Mouse (Mus musculus): ENCODE data around the gene Pik3c2a. TPM values are rescaled to one million over a fixed set of nuclear protein-coding genes. Genes with fewer than 3 reads are reported as not detected.

Pik3c2a gene
- polyA plus RNA-seq, 1 experiment from 2014 or later, result 24.2 TPM

DNA sequence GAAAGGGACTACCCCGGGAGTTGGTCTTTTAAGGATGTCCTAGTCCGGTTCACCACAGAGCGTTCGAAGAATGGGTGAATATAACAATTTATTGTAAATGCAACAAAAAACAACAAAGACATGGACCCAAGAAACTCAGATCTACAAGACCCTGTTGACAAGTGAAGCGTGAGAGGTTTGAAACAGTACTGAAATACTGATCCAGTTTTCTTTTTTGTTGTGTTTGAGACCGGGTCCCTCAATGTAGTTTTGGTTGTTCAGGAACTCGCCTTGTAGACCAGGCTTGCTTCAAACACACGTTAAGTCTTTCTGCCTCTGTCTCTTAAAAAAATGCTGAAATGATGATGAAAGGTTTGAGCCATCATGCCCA, 108.6 kb downstream of the Pik3c2a start:
- H3K27ac ChIP-seq (replicated peaks in 1 of 2; ENCODE audit: control insufficient read depth in 1 of 2, insufficient read depth in 1 of 2, low read depth in 2 of 2, low read length in 2 of 2), result 0 out of 4 replicates have a peak overlapping the region, but pooled peaks of 1 of the 2 experiments have one; percentile 19
- peak overlapping the region; percentile 73 for H3K4me2 ChIP-seq (ENCODE audit: low read length)
- H3K9ac ChIP-seq (ENCODE audit: low read length), result peak overlapping the region; percentile 92
- no peaks in the 10 kb centered on the region for H3K9me3 ChIP-seq (ENCODE audit: control insufficient read depth, low read length)
- H3K27me3 ChIP-seq (ENCODE audit: control insufficient read depth, insufficient read depth, low read length), result no peaks in the 10 kb centered on the region
- peaks cover 4 to 17% of the 10 kb centered on the region in 2 experiments for H3K4me1 ChIP-seq (ENCODE audit: control insufficient read depth in 2 of 2, insufficient read depth in 2 of 2, low read length in 2 of 2)
- peak overlapping the region; percentile 71 to 94 for H3K4me3 ChIP-seq (ENCODE audit: control insufficient read depth in 1 of 2, insufficient read depth in 1 of 2, low read depth in 1 of 2, low read length in 2 of 2)
- peaks cover 50% of the 10 kb centered on the region for H3K36me3 ChIP-seq (ENCODE audit: control insufficient read depth, insufficient read depth, low read length)
- ATAC-seq (ENCODE audit: insufficient number of reproducible peaks, insufficient read depth, low FRiP score, low read depth), result no peak
- WGBS, result 12% methylated on average over 8 of the region's 8 CpGs

DNA sequence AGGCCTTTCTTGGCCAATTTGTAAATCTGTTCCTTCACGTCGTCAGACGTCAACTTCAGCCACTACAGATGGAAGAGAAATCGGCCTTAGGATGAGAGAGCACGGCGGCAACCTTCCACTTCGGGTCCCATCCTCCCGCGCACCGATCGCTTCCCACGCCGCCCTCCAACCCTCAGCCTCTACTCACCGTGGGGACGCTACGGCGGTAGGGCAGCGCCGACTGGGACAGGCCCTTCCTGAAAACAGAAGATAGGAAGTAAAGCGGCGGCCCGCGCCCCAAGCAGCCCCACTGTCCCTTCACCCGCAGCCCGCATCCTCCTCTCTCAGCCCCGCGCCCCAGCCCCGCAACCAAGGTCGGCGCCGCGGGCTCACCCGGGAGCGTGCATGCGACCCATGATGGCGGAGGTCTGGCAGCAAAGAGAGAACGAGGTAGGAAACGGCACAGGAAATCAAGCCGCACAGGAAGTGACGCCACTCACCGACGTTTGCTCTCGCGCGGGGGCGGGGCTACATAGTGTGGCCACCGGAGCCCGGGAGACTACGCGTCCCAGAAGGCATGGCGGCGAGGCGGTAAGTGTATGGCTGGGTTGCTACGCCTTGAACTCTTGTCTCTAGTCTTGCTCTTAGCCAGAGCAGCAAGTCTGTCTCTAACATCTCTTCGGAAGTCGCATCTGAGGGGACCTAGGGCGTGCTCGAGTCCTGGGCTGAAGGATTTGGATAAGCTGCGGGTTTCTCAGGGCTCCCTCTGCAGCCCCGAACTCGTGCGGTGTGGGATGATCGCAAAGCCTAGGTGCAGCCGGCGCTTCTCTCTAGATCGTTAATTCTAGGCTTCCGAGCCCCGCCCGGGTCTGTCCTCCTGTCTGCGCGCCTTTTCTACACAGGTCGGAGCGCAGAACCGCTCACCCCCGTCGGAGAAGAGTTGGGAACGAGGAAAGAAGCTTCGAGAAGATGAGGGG, 109.3 kb downstream of the Pik3c2a start, which contains the start of gene Rps13:
TSS of gene Rps13 (minus strand) at position 483 of the 956 bp plus-strand sequence.
- Histone ChIP-seq H3K9me3 (ENCODE audit: control insufficient read depth, low read length) (no peaks in the 10 kb centered on the region), H3K27ac (replicated peaks in 1 of 2; ENCODE audit: control insufficient read depth in 1 of 2, insufficient read depth in 1 of 2, low read depth in 2 of 2, low read length in 2 of 2) (peak within 1 kb of the TSS; percentile 74 to 80), H3K4me3 (ENCODE audit: control insufficient read depth in 1 of 2, insufficient read depth in 1 of 2, low read depth in 1 of 2, low read length in 2 of 2) (peak within 1 kb of the TSS; percentile 71 to 94), H3K9ac (ENCODE audit: low read length) (peak within 1 kb of the TSS; percentile 92), H3K36me3 (ENCODE audit: control insufficient read depth, insufficient read depth, low read length) (peaks cover 48% of the 10 kb centered on the region), H3K4me2 (ENCODE audit: low read length) (peak within 1 kb of the TSS; percentile 73), H3K27me3 (ENCODE audit: control insufficient read depth, insufficient read depth, low read length) (no peaks in the 10 kb centered on the region), H3K4me1 (ENCODE audit: control insufficient read depth in 2 of 2, insufficient read depth in 2 of 2, low read length in 2 of 2) (peaks cover 4 to 17% of the 10 kb centered on the region in 2 experiments)
- under 1% methylated on average over 71 of the region's 78 CpGs for WGBS
- peak; percentile 99 for ATAC-seq (ENCODE audit: insufficient number of reproducible peaks, insufficient read depth, low FRiP score, low read depth)

DNA sequence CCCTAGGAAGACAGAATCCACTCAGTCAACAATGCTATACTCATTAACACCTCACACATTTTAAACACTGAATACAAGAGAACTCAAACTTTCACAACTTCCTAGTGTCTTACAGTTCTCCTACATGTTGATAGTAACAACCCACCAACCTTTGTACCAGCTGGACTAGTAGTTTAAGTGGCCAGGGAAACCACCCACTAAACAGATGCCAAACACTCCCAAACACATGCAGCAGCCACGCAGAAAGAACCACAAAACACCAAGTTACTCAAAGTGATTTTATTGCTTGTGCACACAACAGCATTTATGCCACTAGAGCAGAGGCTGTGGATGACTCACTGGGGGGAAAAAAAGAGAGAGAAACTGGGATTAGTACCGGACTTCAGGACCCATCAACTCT, 112.0 kb downstream of the Pik3c2a start:
- H3K27me3 ChIP-seq (ENCODE audit: control insufficient read depth, insufficient read depth, low read length), result no peaks in the 10 kb centered on the region
- H3K27ac ChIP-seq (replicated peaks in 1 of 2; ENCODE audit: control insufficient read depth in 1 of 2, insufficient read depth in 1 of 2, low read depth in 2 of 2, low read length in 2 of 2), result no peak overlapping the region
- peaks cover 43% of the 10 kb centered on the region for H3K36me3 ChIP-seq (ENCODE audit: control insufficient read depth, insufficient read depth, low read length)

DNA sequence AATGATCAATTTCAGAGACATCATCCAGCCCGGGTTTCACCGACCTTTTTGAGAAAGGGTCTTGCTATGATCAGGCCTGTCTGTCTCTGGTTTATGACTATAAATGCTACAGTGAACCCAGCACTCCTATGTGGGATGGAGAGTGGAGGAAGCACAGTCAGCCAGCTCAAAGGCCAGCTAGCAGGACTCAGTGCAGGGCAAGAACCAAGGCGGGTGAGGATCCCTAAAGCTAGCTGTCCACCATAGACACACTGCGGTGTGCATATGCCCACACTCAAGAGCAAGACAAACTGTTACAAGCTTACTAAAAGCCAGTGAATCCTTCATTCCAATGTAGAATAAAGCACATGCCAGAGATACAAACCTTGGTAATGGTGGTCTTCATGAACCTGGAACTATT, 113.4 kb downstream of the Pik3c2a start:
- H3K36me3 ChIP-seq (ENCODE audit: control insufficient read depth, insufficient read depth, low read length), result peaks cover 43% of the 10 kb centered on the region
- H3K27ac ChIP-seq (replicated peaks in 1 of 2; ENCODE audit: control insufficient read depth in 1 of 2, insufficient read depth in 1 of 2, low read depth in 2 of 2, low read length in 2 of 2), result no peak overlapping the region
- H3K4me3 ChIP-seq (ENCODE audit: control insufficient read depth in 1 of 2, insufficient read depth in 1 of 2, low read depth in 1 of 2, low read length in 2 of 2), result no peak overlapping the region
- no peak overlapping the region for H3K9ac ChIP-seq (ENCODE audit: low read length)
- ATAC-seq (ENCODE audit: insufficient number of reproducible peaks, insufficient read depth, low FRiP score, low read depth), result no peak
- no peaks in the 10 kb centered on the region for H3K27me3 ChIP-seq (ENCODE audit: control insufficient read depth, insufficient read depth, low read length)
- no peak overlapping the region for H3K4me2 ChIP-seq (ENCODE audit: low read length)
- H3K4me1 ChIP-seq (ENCODE audit: control insufficient read depth in 2 of 2, insufficient read depth in 2 of 2, low read length in 2 of 2), result peaks cover 4 to 14% of the 10 kb centered on the region in 2 experiments
- H3K9me3 ChIP-seq (ENCODE audit: control insufficient read depth, low read length), result no peaks in the 10 kb centered on the region
- 88% methylated on average over 4 of the region's 4 CpGs for WGBS

More for the DNA sequence above, 112.0 kb downstream of the Pik3c2a start:
- 87% methylated on average over 2 of the region's 2 CpGs for WGBS
- peaks cover 4 to 17% of the 10 kb centered on the region in 2 experiments for H3K4me1 ChIP-seq (ENCODE audit: control insufficient read depth in 2 of 2, insufficient read depth in 2 of 2, low read length in 2 of 2)
- no peak for ATAC-seq (ENCODE audit: insufficient number of reproducible peaks, insufficient read depth, low FRiP score, low read depth)
- no peaks in the 10 kb centered on the region for H3K9me3 ChIP-seq (ENCODE audit: control insufficient read depth, low read length)
- no peak overlapping the region for H3K4me2 ChIP-seq (ENCODE audit: low read length)
- no peak overlapping the region for H3K9ac ChIP-seq (ENCODE audit: low read length)
- H3K4me3 ChIP-seq (ENCODE audit: control insufficient read depth in 1 of 2, insufficient read depth in 1 of 2, low read depth in 1 of 2, low read length in 2 of 2), result no peak overlapping the region

DNA sequence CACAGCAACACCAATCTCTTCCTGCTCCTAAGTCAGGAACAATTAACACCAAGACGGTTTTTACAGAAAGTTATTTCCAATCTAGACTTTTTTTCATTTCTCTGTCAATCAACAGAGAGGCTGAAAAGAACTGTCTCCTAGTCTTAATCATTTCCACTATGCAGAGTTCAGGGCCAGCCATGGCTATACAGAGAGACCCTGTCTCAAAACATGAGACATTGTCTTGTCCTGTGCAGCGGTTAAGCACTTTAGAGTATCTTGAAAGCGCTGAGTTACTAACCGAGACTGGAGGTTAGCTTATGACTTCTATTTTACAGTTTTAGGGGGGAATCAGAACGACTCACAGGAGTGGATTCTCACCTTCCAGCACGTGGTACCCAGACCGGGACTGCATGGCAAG, 114.5 kb downstream of the Pik3c2a start:
- no peak overlapping the region for H3K4me2 ChIP-seq (ENCODE audit: low read length)
- peaks cover 4 to 11% of the 10 kb centered on the region in 2 experiments for H3K4me1 ChIP-seq (ENCODE audit: control insufficient read depth in 2 of 2, insufficient read depth in 2 of 2, low read length in 2 of 2)
- no peak overlapping the region for H3K4me3 ChIP-seq (ENCODE audit: control insufficient read depth in 1 of 2, insufficient read depth in 1 of 2, low read depth in 1 of 2, low read length in 2 of 2)
- peaks cover 43% of the 10 kb centered on the region for H3K36me3 ChIP-seq (ENCODE audit: control insufficient read depth, insufficient read depth, low read length)
- WGBS, result 71% methylated on average over 7 of the region's 7 CpGs
- H3K9me3 ChIP-seq (ENCODE audit: control insufficient read depth, low read length), result no peaks in the 10 kb centered on the region
- H3K9ac ChIP-seq (ENCODE audit: low read length), result no peak overlapping the region
- no peaks in the 10 kb centered on the region for H3K27me3 ChIP-seq (ENCODE audit: control insufficient read depth, insufficient read depth, low read length)
- H3K27ac ChIP-seq (replicated peaks in 1 of 2; ENCODE audit: control insufficient read depth in 1 of 2, insufficient read depth in 1 of 2, low read depth in 2 of 2, low read length in 2 of 2), result 0 out of 4 replicates have a peak overlapping the region, but pooled peaks of 1 of the 2 experiments have one; percentile 3
- no peak for ATAC-seq (ENCODE audit: insufficient number of reproducible peaks, insufficient read depth, low FRiP score, low read depth)

DNA sequence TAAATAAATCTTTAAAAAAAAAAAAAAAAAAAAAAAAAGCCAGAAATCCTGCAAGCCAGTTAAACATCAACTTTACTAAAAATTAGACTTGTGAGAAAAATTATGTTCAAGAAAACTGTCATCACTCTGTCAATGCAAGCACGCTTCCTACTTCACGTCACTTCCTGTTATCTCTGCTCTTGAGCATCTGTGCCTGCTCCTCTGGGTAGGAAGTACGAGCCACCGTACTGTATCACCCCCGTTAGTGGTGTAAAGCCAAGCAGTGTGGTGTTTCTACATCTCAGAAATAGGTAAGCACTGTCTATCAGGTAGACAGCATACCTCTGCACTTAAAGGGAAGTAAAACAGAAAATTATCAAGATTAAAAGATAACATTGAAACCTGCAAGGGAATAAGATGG, 115.3 kb downstream of the Pik3c2a start:
- peaks cover 5 to 8% of the 10 kb centered on the region in 2 experiments for H3K4me1 ChIP-seq (ENCODE audit: control insufficient read depth in 2 of 2, insufficient read depth in 2 of 2, low read length in 2 of 2)
- H3K9me3 ChIP-seq (ENCODE audit: control insufficient read depth, low read length), result no peaks in the 10 kb centered on the region
- no peaks in the 10 kb centered on the region for H3K27me3 ChIP-seq (ENCODE audit: control insufficient read depth, insufficient read depth, low read length)
- 66% methylated on average over 5 of the region's 5 CpGs for WGBS
- peaks cover 42% of the 10 kb centered on the region for H3K36me3 ChIP-seq (ENCODE audit: control insufficient read depth, insufficient read depth, low read length)
- H3K27ac ChIP-seq (replicated peaks in 1 of 2; ENCODE audit: control insufficient read depth in 1 of 2, insufficient read depth in 1 of 2, low read depth in 2 of 2, low read length in 2 of 2), result no peak overlapping the region
- H3K4me3 ChIP-seq (ENCODE audit: control insufficient read depth in 1 of 2, insufficient read depth in 1 of 2, low read depth in 1 of 2, low read length in 2 of 2), result no peak overlapping the region
- no peak for ATAC-seq (ENCODE audit: insufficient number of reproducible peaks, insufficient read depth, low FRiP score, low read depth)
- H3K4me2 ChIP-seq (ENCODE audit: low read length), result no peak overlapping the region
- H3K9ac ChIP-seq (ENCODE audit: low read length), result no peak overlapping the region

DNA sequence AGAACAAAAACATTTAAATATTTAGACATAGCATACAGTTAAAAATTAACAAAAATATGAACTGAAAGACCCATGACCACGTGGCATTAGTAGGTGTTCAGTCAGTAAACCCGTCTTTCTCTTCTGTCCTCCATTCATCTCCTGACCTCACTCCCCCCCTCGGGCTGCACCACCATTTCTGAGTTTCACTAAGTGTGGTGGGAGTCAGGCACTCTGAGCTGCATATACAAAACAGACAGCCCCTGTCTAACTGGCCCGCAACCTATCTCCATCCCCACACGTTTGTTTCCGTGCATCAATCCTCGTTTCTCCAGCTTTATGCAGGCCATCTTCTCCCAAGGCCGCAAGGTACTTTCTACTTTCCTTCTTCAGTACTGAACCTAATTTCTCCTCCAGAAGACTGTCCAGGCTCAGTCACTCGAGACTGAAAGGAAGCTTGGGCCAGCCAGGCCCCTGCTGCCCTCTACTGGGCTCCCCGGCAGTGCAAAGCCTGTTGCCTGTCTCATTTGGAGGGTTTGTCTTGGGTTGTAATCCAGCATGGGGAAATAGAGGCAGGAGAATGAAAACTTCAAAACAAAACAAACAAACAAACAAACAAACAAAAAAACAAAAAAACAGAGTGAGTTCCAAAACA, 119.8 kb downstream of the Pik3c2a start:
- ATAC-seq (ENCODE audit: insufficient number of reproducible peaks, insufficient read depth, low FRiP score, low read depth), result peak; percentile 54; the same call in 1 of the 2 replicates
- no peaks in the 10 kb centered on the region for H3K36me3 ChIP-seq (ENCODE audit: control insufficient read depth, insufficient read depth, low read length)
- H3K4me2 ChIP-seq (ENCODE audit: low read length), result peak overlapping the region; percentile 22; the same call in 1 of the 2 replicates
- no peak overlapping the region for H3K27ac ChIP-seq (replicated peaks in 1 of 2; ENCODE audit: control insufficient read depth in 1 of 2, insufficient read depth in 1 of 2, low read depth in 2 of 2, low read length in 2 of 2)
- no peaks in the 10 kb centered on the region for H3K27me3 ChIP-seq (ENCODE audit: control insufficient read depth, insufficient read depth, low read length)
- no peaks in the 10 kb centered on the region for H3K9me3 ChIP-seq (ENCODE audit: control insufficient read depth, low read length)
- H3K9ac ChIP-seq (ENCODE audit: low read length), result 0 out of 2 replicates have a peak overlapping the region, but pooled peaks have one; percentile 18
- 26% methylated on average over 10 of the region's 10 CpGs for WGBS
- peaks cover 0 to 2% of the 10 kb centered on the region in 2 experiments; a peak in 2 of 4 replicates for H3K4me1 ChIP-seq (ENCODE audit: control insufficient read depth in 2 of 2, insufficient read depth in 2 of 2, low read length in 2 of 2)
- no peak overlapping the region for H3K4me3 ChIP-seq (ENCODE audit: control insufficient read depth in 1 of 2, insufficient read depth in 1 of 2, low read depth in 1 of 2, low read length in 2 of 2)

Measured in heart, embryonic 14.5 days (tissue).